Mouse (Mus musculus): ENCODE data around the gene Tnk2. TPM values are rescaled to one million over a fixed set of nuclear protein-coding genes. Genes with fewer than 3 reads are reported as not detected.

Tnk2 gene
- total RNA-seq, 2 experiments from 2014 or later, result 112 TPM

DNA sequence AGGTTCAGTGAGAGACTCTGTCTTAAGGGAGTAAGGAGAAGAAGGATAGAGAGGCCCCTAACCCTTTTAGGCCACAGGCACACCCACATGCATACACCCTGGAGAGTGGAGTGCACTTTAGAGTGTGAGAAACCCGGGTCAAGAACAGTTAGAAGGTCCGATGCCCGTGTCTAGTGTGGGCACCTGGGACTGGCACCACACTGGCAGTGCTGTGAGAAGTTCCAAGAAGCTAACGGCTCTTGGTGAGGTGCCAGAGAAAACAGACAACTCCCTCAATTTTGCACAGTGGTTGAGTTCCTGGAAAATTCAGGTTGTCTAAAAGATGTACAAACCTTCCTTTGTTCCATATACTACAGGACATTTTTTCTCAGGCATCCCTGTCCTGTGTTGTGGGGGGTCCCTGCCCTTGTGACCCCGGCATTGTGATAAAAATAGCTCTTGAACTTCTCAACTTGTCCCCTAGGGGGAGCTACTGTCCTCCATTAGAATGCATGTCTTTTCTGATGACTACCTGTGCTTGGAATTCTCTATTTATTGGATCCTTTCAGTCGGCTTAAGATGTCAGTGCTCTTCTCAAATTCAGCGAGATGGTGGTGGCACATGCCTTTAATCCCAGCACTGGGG, 53.3 kb downstream of the Tnk2 start:
- intact Hi-C loops (cut with DNase I), result no loop called here

GRCm38 (mm10) chr16:32697665-32698446, 54.2 kb downstream of the Tnk2 start:
- intact Hi-C loops (cut with DNase I), result no loop called here
- no peak for DNase-seq (ENCODE audit: low spot score in 2 of 2)

More for the DNA sequence above, 53.3 kb downstream of the Tnk2 start:
- no peak for DNase-seq (ENCODE audit: low spot score in 2 of 2)

- intact Hi-C loops (cut with DNase I), result no loop called here
- DNase-seq (ENCODE audit: low spot score in 2 of 2), result no peak
Observed at GRCm38 (mm10) chr16:32698550-32698949, 54.9 kb downstream of the Tnk2 start.

- intact Hi-C loops (cut with DNase I), result no loop called here
- DNase-seq (ENCODE audit: low spot score in 2 of 2), result no peak
Observed at GRCm38 (mm10) chr16:32703312-32703912, 59.7 kb downstream of the Tnk2 start.

DNA sequence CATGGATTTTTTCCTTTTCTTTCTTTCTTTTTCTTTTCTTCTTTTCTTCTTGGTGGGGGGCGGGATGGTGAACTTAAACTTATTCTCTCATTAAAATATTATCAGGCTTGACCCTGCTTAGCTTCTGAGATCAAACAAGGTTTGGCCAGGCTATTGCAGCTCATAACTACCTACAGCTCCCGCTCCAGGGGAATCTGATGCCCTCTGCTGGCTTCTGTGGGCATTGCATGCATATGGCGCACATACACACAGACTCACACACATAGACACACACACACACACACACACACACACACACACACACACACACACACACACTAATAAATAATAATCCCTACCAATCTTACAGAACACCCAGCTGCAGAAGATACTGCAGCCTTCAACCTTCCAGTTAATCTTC, 61.9 kb downstream of the Tnk2 start:
- intact Hi-C loops (cut with DNase I), result no loop called here
- DNase-seq (ENCODE audit: low spot score in 2 of 2), result no peak

- intact Hi-C loops (cut with DNase I), result no loop called here
- no peak for DNase-seq (ENCODE audit: low spot score in 2 of 2)
Observed at GRCm38 (mm10) chr16:32707111-32707823, 63.6 kb downstream of the Tnk2 start.

GRCm38 (mm10) chr16:32707824-32708456, 64.3 kb downstream of the Tnk2 start:
- intact Hi-C loops (cut with DNase I), result no loop called here
- DNase-seq (ENCODE audit: low spot score in 2 of 2), result no peak

GRCm38 (mm10) chr16:32708457-32709033, 64.9 kb downstream of the Tnk2 start:
- no peak for DNase-seq (ENCODE audit: low spot score in 2 of 2)
- intact Hi-C loops (cut with DNase I), result no loop called here

GRCm38 (mm10) chr16:32709116-32709515, 65.4 kb downstream of the Tnk2 start:
- intact Hi-C loops (cut with DNase I), result no loop called here
- DNase-seq (ENCODE audit: low spot score in 2 of 2), result no peak

DNA sequence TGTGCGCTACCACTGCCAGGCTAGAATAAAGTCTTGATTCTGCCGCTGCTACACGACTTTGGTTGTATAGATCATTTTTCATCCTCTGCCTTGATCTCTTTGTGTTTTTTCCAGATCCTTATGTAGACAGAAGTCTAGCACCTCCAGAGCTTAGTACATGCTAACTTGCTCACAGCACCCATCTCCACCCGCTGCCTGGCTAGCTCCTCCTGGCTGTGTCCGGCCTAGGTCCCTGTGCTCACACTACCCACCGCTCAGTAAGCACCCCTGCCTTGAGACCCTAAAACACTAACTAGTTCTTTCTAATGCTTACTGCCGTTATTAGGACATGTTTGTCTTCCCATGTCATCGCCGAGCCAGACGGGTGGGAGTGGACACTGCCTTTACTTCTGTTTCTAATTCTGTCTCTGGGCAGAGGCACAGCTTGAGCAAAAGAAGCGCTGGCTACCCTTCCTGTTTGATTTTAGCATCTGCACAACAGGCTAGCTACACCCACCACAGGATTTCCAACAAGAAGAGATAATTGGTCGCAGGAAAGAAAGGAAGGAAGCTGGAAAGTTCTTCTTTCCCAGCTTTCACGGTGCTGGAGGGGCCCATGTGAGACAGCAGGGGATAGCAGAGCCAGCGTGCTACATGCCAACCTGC, 66.9 kb downstream of the Tnk2 start:
- intact Hi-C loops (cut with DNase I), result no loop called here
- DNase-seq (ENCODE audit: low spot score in 2 of 2), result peak in 1 of 2 experiments; percentile 27

DNA sequence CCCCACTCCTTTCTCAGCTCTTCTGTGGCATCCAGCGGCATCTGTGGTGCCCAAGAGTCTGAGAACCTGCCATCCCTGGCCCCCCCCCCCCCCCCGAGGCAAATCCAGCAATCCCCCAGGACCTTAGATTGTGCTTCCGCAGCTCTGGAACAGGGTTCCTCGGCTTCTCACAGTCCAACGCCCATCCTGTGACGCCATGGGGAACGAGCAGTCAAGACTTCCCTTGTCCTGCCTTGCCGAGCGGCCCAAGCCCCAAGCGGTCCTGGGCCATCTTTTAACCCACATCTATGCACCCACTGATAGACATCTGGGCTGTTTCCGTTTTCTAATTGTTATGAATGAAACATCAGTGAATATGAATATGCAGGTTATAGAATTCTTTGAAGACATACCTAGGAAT, 68.5 kb downstream of the Tnk2 start:
- intact Hi-C loops (cut with DNase I), result no loop called here
- DNase-seq (ENCODE audit: low spot score in 2 of 2), result no peak

DNA sequence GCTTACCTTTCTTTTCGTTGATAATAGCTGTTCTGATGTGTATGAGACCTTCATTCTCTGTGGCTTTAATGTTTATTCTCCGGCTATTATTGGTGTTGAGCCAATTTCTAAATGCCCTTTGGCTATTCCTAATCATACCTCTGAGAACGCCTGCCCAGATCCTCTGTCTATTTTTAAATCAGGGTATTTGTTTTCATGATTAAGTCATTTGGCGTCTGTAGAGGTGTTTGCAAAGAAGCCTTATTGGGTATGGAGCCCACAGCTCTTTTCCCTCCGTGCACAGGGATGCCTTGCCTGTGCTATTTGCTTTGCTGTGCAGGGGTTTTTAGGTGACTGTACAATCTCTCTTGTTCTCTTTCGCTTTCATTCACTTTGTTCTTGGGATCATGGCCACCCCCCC, 69.9 kb downstream of the Tnk2 start:
- no peak for DNase-seq (ENCODE audit: low spot score in 2 of 2)
- intact Hi-C loops (cut with DNase I), result no loop called here

DNA sequence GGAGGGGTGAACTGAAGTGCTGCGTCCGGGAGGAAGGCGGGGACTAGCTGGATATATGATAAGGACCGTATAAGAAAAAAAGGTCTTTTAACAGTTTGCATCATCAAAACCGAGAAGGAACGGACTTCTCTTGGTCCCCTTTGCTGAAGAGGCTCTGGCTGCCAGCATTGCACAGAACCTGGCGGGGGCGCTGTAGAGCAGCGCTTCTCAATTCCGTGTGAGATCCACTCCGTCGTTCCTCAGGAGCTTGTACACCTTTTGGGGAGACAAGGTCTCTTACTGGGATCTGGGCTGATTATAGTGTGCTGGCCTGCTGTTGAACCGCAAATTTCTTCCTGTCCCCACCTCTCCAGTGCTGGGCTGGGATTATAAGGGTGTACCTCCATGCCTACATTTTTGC, 71.7 kb downstream of the Tnk2 start:
- intact Hi-C loops (cut with DNase I), result no loop called here

GRCm38 (mm10) chr16:32723163-32723562, 79.5 kb downstream of the Tnk2 start:
- DNase-seq (ENCODE audit: low spot score in 2 of 2), result no peak
- intact Hi-C loops (cut with DNase I), result loop anchor here (5.0 kb wide), 1 partner anchor 74 kb away; the partner anchor contains the start of gene Muc20

More for the DNA sequence above, 71.7 kb downstream of the Tnk2 start:
- DNase-seq (ENCODE audit: low spot score in 2 of 2), result no peak

GRCm38 (mm10) chr16:32723767-32724166, 80.1 kb downstream of the Tnk2 start:
- no peak for DNase-seq (ENCODE audit: low spot score in 2 of 2)
- intact Hi-C loops (cut with DNase I), result loop anchor here (5.0 kb wide), 1 partner anchor 74 kb away; the partner anchor contains the start of gene Muc20

DNA sequence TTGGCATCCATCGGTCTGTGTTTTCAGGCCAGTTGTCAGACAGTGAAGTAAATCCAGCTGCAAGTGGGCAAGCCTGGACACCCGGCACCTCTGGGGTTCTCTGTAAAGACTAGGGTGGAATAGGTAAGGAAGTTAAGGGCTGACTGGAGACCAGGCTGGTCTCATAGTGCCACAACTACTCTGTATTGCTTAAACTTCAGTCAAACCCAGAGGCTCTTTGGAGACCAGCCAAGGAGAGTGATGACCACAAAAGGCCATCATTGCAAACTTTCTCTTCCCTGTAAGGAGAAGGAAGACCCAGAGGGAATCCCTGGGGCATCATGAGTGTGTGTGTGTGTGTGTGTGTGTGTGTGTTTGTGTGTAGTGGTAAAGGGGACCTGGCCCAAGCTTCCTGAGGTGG, 80.6 kb downstream of the Tnk2 start:
- DNase-seq (ENCODE audit: low spot score in 2 of 2), result no peak
- intact Hi-C loops (cut with DNase I), result loop anchor here (5.0 kb wide), 1 partner anchor 73 kb away; the partner anchor contains the start of gene Muc20

GRCm38 (mm10) chr16:32726501-32726900, 82.8 kb downstream of the Tnk2 start:
- DNase-seq (ENCODE audit: low spot score in 2 of 2), result no peak
- intact Hi-C loops (cut with DNase I), result no loop called here

GRCm38 (mm10) chr16:32728240-32728639, 84.6 kb downstream of the Tnk2 start:
- intact Hi-C loops (cut with DNase I), result no loop called here
- DNase-seq (ENCODE audit: low spot score in 2 of 2), result no peak

DNA sequence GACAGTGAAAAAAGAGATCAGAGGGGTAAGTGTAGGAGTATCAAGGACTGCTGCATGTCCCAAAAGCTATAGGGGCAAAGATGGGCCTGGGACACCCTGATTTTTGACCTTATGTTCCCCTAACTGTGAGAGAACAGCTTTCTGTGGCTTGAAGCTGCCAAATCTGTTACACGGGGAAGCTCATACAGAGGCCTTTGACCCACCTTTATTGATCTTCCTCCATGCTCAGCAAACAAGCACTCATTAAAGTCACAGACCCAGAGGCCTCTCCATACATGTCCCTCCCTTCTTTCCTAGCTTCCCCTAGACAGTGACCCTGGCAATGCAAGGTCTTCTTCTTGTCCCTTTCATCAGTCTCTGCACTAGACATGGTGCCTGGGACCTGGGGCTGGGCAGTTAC, 85.1 kb downstream of the Tnk2 start:
- DNase-seq (ENCODE audit: low spot score in 2 of 2), result no peak
- intact Hi-C loops (cut with DNase I), result no loop called here
